Mouse (Mus musculus): ENCODE measurements around the gene Dpp4.

Gene Dpp4

GRCm38 (mm10) chr2:62408701-62409201, 3.3 kb downstream of the Dpp4 start:
- no peak for DNase-seq

- no peak for DNase-seq
Measured at GRCm38 (mm10) chr2:62408216-62408615, 3.8 kb downstream of the Dpp4 start.

GRCm38 (mm10) chr2:62403556-62404135, 8.4 kb downstream of the Dpp4 start:
- no peak for DNase-seq

GRCm38 (mm10) chr2:62401011-62401410, 11.0 kb downstream of the Dpp4 start:
- DNase-seq, result no peak

GRCm38 (mm10) chr2:62399832-62400231, 12.2 kb downstream of the Dpp4 start:
- no peak for DNase-seq

- DNase-seq, result no peak
Measured at GRCm38 (mm10) chr2:62399361-62399760, 12.7 kb downstream of the Dpp4 start.

- no peak for DNase-seq
Measured at GRCm38 (mm10) chr2:62398115-62398875, 13.7 kb downstream of the Dpp4 start.

- DNase-seq, result no peak
Measured at GRCm38 (mm10) chr2:62397661-62398060, 14.4 kb downstream of the Dpp4 start.

- no peak for DNase-seq
Measured at GRCm38 (mm10) chr2:62396799-62397198, 15.2 kb downstream of the Dpp4 start.

GRCm38 (mm10) chr2:62394800-62395199, 17.2 kb downstream of the Dpp4 start:
- no peak for DNase-seq

GRCm38 (mm10) chr2:62392098-62392497, 19.9 kb downstream of the Dpp4 start:
- no peak for DNase-seq

- no peak for DNase-seq
Measured at GRCm38 (mm10) chr2:62390961-62391461, 21.0 kb downstream of the Dpp4 start.

- no peak for DNase-seq
Measured at GRCm38 (mm10) chr2:62390305-62390704, 21.7 kb downstream of the Dpp4 start.

GRCm38 (mm10) chr2:62388841-62389240, 23.2 kb downstream of the Dpp4 start:
- peak; percentile 64 for DNase-seq

GRCm38 (mm10) chr2:62383196-62383595, 28.8 kb downstream of the Dpp4 start:
- DNase-seq, result no peak

- DNase-seq, result no peak
Measured at GRCm38 (mm10) chr2:62382440-62382839, 29.6 kb downstream of the Dpp4 start.

- no peak for DNase-seq
Measured at GRCm38 (mm10) chr2:62381756-62382155, 30.3 kb downstream of the Dpp4 start.

- no peak for DNase-seq
Measured at GRCm38 (mm10) chr2:62373692-62374091, 38.3 kb downstream of the Dpp4 start.

- DNase-seq, result no peak
Measured at GRCm38 (mm10) chr2:62370048-62370447, 42.0 kb downstream of the Dpp4 start.

GRCm38 (mm10) chr2:62368349-62369053, 43.5 kb downstream of the Dpp4 start:
- DNase-seq, result no peak

- no peak for DNase-seq
Measured at GRCm38 (mm10) chr2:62363606-62364005, 48.4 kb downstream of the Dpp4 start.

- DNase-seq, result no peak
Measured at GRCm38 (mm10) chr2:62362211-62362610, 49.8 kb downstream of the Dpp4 start.

GRCm38 (mm10) chr2:62361514-62361913, 50.5 kb downstream of the Dpp4 start:
- DNase-seq, result no peak

GRCm38 (mm10) chr2:62360872-62361271, 51.2 kb downstream of the Dpp4 start:
- DNase-seq, result no peak
